Comparison of ENCODE assay signal across 25 mouse cellular contexts in the genomic region with DNA sequence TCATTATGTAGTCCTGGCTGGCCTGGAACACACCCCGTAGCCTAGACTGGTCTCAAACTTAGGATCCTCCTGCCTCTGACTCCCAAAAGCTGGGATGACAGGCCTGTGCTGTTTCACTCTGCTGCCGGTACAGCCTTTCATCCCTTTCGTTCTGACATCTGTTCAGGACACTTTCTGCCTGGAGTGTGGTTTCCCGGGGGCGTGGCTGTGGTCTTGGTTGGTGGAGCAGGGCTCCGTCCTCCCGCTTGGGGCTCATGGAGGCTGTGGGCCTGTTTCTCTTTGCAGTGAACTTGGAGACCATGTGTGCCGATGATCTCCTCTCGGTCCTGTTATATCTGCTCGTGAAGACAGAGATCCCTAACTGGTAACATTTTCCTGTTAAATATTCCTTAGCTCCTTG. TPM values are rescaled to one million over a fixed set of nuclear protein-coding genes. Genes with fewer than 3 reads are reported as not detected.
A peak's percentile ranks its signal among the peaks of the same experiment; 100 is the strongest.
DNase-seq lines count a peak whose midpoint lies in the region; ATAC-seq lines count a peak whose summit lies in the region.
"Had no signal": no experiment of that assay in that cellular context is flagged by ENCODE, and none has a peak within 500 bp of the region (broad histone marks: within the 10 kb centered on the region; RNA-seq: fewer than 3 reads in every experiment).

No protein-coding gene starts in this region.

- no peaks in the 10 kb centered on the region for H3K9me3 ChIP-seq in embryonic facial prominence, embryonic 14.5 days (ENCODE audit: control insufficient read depth, low read length)
- H3K9me3 ChIP-seq in embryonic facial prominence, embryonic 10.5 days, result peaks cover 3% of the 10 kb centered on the region; the same call in 1 of the 2 replicates
- no peaks in the 10 kb centered on the region for H3K9me3 ChIP-seq in hindbrain, embryonic 12.5 days (replicated peaks)
- H3K9me3 ChIP-seq: embryonic facial prominence, embryonic 12.5 days; forebrain, embryonic 12.5 days; forebrain, embryonic 15.5 days; hindbrain, embryonic 13.5 days had no signal

- no peak for ATAC-seq in embryonic facial prominence, embryonic 14.5 days (ENCODE audit: low read depth)
- ATAC-seq in granulocyte monocyte progenitor cell, adult 5-6 weeks (replicated peaks; ENCODE audit: poor library complexity, severe bottlenecking), result peak; percentile 84
- 0 out of 2 replicates have a peak, but pooled peaks have one; percentile 24 for ATAC-seq in megakaryocyte-erythroid progenitor cell, adult 5-6 weeks (replicated peaks; ENCODE audit: low FRiP score, low TSS enrichment, poor library complexity, severe bottlenecking)
- ATAC-seq in hindbrain, embryonic 12.5 days (ENCODE audit: low FRiP score), result no peak
- ATAC-seq: forebrain, embryonic 15.5 days; hindbrain, embryonic 16.5 days had no signal

- no peaks in the 10 kb centered on the region for H3K27me3 ChIP-seq in embryonic facial prominence, embryonic 14.5 days (replicated peaks; ENCODE audit: control insufficient read depth, insufficient read depth, low read length)
- H3K27me3 ChIP-seq in embryonic facial prominence, embryonic 10.5 days (replicated peaks; ENCODE audit: low read depth, poor library complexity, severe bottlenecking), result no peaks in the 10 kb centered on the region
- H3K27me3 ChIP-seq in hindbrain, embryonic 12.5 days, result no peaks in the 10 kb centered on the region
- H3K27me3 ChIP-seq: embryonic facial prominence, embryonic 12.5 days; forebrain, embryonic 12.5 days; forebrain, embryonic 15.5 days; hindbrain, embryonic 13.5 days had no signal

- no peak overlapping the region for H3K4me2 ChIP-seq in embryonic facial prominence, embryonic 14.5 days (ENCODE audit: low read depth, low read length)
- H3K4me2 ChIP-seq in hindbrain, embryonic 12.5 days (replicated peaks), result no peak overlapping the region
- H3K4me2 ChIP-seq: embryonic facial prominence, embryonic 12.5 days; forebrain, embryonic 12.5 days; forebrain, embryonic 15.5 days; heart, embryonic 11.5 days; hindbrain, embryonic 13.5 days had no signal

- H3K4me3 ChIP-seq in embryonic facial prominence, embryonic 14.5 days (ENCODE audit: low read depth, low read length), result no peak overlapping the region
- H3K4me3 ChIP-seq in embryonic facial prominence, embryonic 10.5 days, result no peak overlapping the region
- H3K4me3 ChIP-seq in hindbrain, embryonic 12.5 days, result no peak overlapping the region
- H3K4me3 ChIP-seq: embryonic facial prominence, embryonic 12.5 days; erythroblast, embryonic 14.5 days; forebrain, embryonic 12.5 days; forebrain, embryonic 15.5 days; hindbrain, embryonic 13.5 days had no signal

- no peak overlapping the region for H3K27ac ChIP-seq in embryonic facial prominence, embryonic 14.5 days (replicated peaks; ENCODE audit: low read depth, low read length)
- H3K27ac ChIP-seq in embryonic facial prominence, embryonic 10.5 days (replicated peaks), result no peak overlapping the region
- no peak overlapping the region for H3K27ac ChIP-seq in hindbrain, embryonic 12.5 days
- H3K27ac ChIP-seq: embryonic facial prominence, embryonic 12.5 days; forebrain, embryonic 12.5 days; forebrain, embryonic 15.5 days; hindbrain, embryonic 13.5 days had no signal

- peaks cover 88% of the 10 kb centered on the region for H3K36me3 ChIP-seq in embryonic facial prominence, embryonic 14.5 days (ENCODE audit: control insufficient read depth, insufficient read depth, low read length)
- peaks cover 93% of the 10 kb centered on the region for H3K36me3 ChIP-seq in embryonic facial prominence, embryonic 10.5 days (replicated peaks)
- peaks cover 67% of the 10 kb centered on the region for H3K36me3 ChIP-seq in hindbrain, embryonic 12.5 days

- H3K9ac ChIP-seq in embryonic facial prominence, embryonic 14.5 days (ENCODE audit: low read depth, low read length), result no peak overlapping the region
- H3K9ac ChIP-seq in hindbrain, embryonic 12.5 days, result no peak overlapping the region
- H3K9ac ChIP-seq: embryonic facial prominence, embryonic 12.5 days; forebrain, embryonic 12.5 days; forebrain, embryonic 15.5 days; hindbrain, embryonic 13.5 days had no signal

- no peaks in the 10 kb centered on the region for H3K4me1 ChIP-seq in embryonic facial prominence, embryonic 14.5 days (ENCODE audit: control insufficient read depth, insufficient read depth, low read length)
- no peaks in the 10 kb centered on the region for H3K4me1 ChIP-seq in embryonic facial prominence, embryonic 10.5 days
- no peaks in the 10 kb centered on the region for H3K4me1 ChIP-seq in hindbrain, embryonic 12.5 days
- H3K4me1 ChIP-seq: embryonic facial prominence, embryonic 12.5 days; forebrain, embryonic 12.5 days; forebrain, embryonic 15.5 days; hindbrain, embryonic 13.5 days had no signal

- DNase-seq in embryonic facial prominence, embryonic 14.5 days (ENCODE audit: low spot score), result peak; percentile 16
- no peak for DNase-seq in embryonic facial prominence, embryonic 10.5 days (ENCODE audit: low spot score)
- peak; percentile 71 for DNase-seq in 416B (ENCODE audit: low read depth)
- no peak for DNase-seq in kidney, postnatal 25 days
- DNase-seq: adrenal gland, adult 2 months; adrenal gland, postnatal 14 days; B cell, adult 2 months; cerebellum, adult 11 months; cerebellum, adult 2 months; cerebellum, adult 9-11 months; cerebellum, postnatal 25 days; gastrocnemius, postnatal 10 days; gastrocnemius, postnatal 36 days; heart, adult 11 months had no signal

- 82% methylated on average over 10 of the region's 10 CpGs for WGBS in embryonic facial prominence, embryonic 14.5 days
- 94% methylated on average over 10 of the region's 10 CpGs for WGBS in embryonic facial prominence, embryonic 10.5 days
- WGBS in hindbrain, embryonic 12.5 days, result 88% methylated on average over 10 of the region's 10 CpGs

RNA-seq across cellular contexts. Expression of a gene that starts 20.8 kb away (rescaled TPM):
- polyA plus RNA-seq in embryonic facial prominence, embryonic 14.5 days (2014; fragmentation: Nextera tagmentation; extraction: Ambion mirVana), result 42.0 and 46.3 TPM in 2 replicates
- 44.1 TPM in 2 replicates for polyA plus RNA-seq in embryonic facial prominence, embryonic 10.5 days (2016; fragmentation: Nextera tagmentation; extraction: Ambion mirVana)
- total RNA-seq in granulocyte monocyte progenitor cell, adult 5-6 weeks (2014; fragmentation: Nextera tagmentation), result 40.4 and 66.7 TPM in 2 replicates
- total RNA-seq in granulocyte monocyte progenitor cell, adult 5-6 weeks (2017), result 40.0 and 49.7 TPM in 2 replicates
- 56.5 and 74.1 TPM in 2 replicates for total RNA-seq in megakaryocyte-erythroid progenitor cell, adult 5-6 weeks (2014; fragmentation: Nextera tagmentation)
- 45.4 and 57.9 TPM in 2 replicates for total RNA-seq in megakaryocyte-erythroid progenitor cell, adult 5-6 weeks (2017)
- polyA plus RNA-seq in hindbrain, embryonic 12.5 days (2016; fragmentation: Nextera tagmentation; extraction: Ambion mirVana), result 30.3 and 32.1 TPM in 2 replicates

RNA-seq across cellular contexts. Expression of a gene that starts 21.4 kb away (rescaled TPM):
- 0.17 and 0.22 TPM in 2 replicates for polyA plus RNA-seq in embryonic facial prominence, embryonic 14.5 days (2014; fragmentation: Nextera tagmentation; extraction: Ambion mirVana)
- polyA plus RNA-seq in embryonic facial prominence, embryonic 10.5 days (2016; fragmentation: Nextera tagmentation; extraction: Ambion mirVana), result 0.24 and 0.28 TPM in 2 replicates
- 0.30 and 1.2 TPM in 2 replicates for total RNA-seq in granulocyte monocyte progenitor cell, adult 5-6 weeks (2014; fragmentation: Nextera tagmentation)
- total RNA-seq in granulocyte monocyte progenitor cell, adult 5-6 weeks (2017), result 0.36 and 0.65 TPM in 2 replicates
- total RNA-seq in megakaryocyte-erythroid progenitor cell, adult 5-6 weeks (2014; fragmentation: Nextera tagmentation), result 4.6 and 5.6 TPM in 2 replicates
- total RNA-seq in megakaryocyte-erythroid progenitor cell, adult 5-6 weeks (2017), result 3.1 and 4.0 TPM in 2 replicates
- 0.12 and 0.16 TPM in 2 replicates for polyA plus RNA-seq in hindbrain, embryonic 12.5 days (2016; fragmentation: Nextera tagmentation; extraction: Ambion mirVana)
- total RNA-seq: heart, adult 8-10 months had no signal
- polyA plus RNA-seq: erythroblast, embryonic 14.5 days had no signal

RNA-seq across cellular contexts. Expression of a gene that starts 40.5 kb away (rescaled TPM):
- polyA plus RNA-seq in embryonic facial prominence, embryonic 14.5 days (2014; fragmentation: Nextera tagmentation; extraction: Ambion mirVana), result 272 and 275 TPM in 2 replicates
- 313 and 320 TPM in 2 replicates for polyA plus RNA-seq in embryonic facial prominence, embryonic 10.5 days (2016; fragmentation: Nextera tagmentation; extraction: Ambion mirVana)
- total RNA-seq in granulocyte monocyte progenitor cell, adult 5-6 weeks (2014; fragmentation: Nextera tagmentation), result 133 and 145 TPM in 2 replicates
- total RNA-seq in granulocyte monocyte progenitor cell, adult 5-6 weeks (2017), result 94.4 and 114 TPM in 2 replicates
- total RNA-seq in megakaryocyte-erythroid progenitor cell, adult 5-6 weeks (2014; fragmentation: Nextera tagmentation), result 208 and 214 TPM in 2 replicates
- total RNA-seq in megakaryocyte-erythroid progenitor cell, adult 5-6 weeks (2017), result 145 and 165 TPM in 2 replicates
- polyA plus RNA-seq in hindbrain, embryonic 12.5 days (2016; fragmentation: Nextera tagmentation; extraction: Ambion mirVana), result 257 and 263 TPM in 2 replicates

RNA-seq across cellular contexts. Expression of a gene that starts 50.7 kb away (rescaled TPM):
- 57.3 and 59.0 TPM in 2 replicates for polyA plus RNA-seq in embryonic facial prominence, embryonic 14.5 days (2014; fragmentation: Nextera tagmentation; extraction: Ambion mirVana)
- polyA plus RNA-seq in embryonic facial prominence, embryonic 10.5 days (2016; fragmentation: Nextera tagmentation; extraction: Ambion mirVana), result 42.0 and 42.2 TPM in 2 replicates
- total RNA-seq in granulocyte monocyte progenitor cell, adult 5-6 weeks (2014; fragmentation: Nextera tagmentation), result 98.2 and 110 TPM in 2 replicates
- 44.6 and 52.5 TPM in 2 replicates for total RNA-seq in granulocyte monocyte progenitor cell, adult 5-6 weeks (2017)
- 116 and 170 TPM in 2 replicates for total RNA-seq in megakaryocyte-erythroid progenitor cell, adult 5-6 weeks (2014; fragmentation: Nextera tagmentation)
- total RNA-seq in megakaryocyte-erythroid progenitor cell, adult 5-6 weeks (2017), result 55.2 and 71.9 TPM in 2 replicates
- polyA plus RNA-seq in hindbrain, embryonic 12.5 days (2016; fragmentation: Nextera tagmentation; extraction: Ambion mirVana), result 41.0 and 43.9 TPM in 2 replicates

Comparison
In these comparisons a context has a peak if more than half of its experiments do, and no peak if none do; other contexts are left out.
1. DNase-seq: peak in embryonic facial prominence, embryonic 14.5 days (single experiment) and 416B (single experiment); none in embryonic facial prominence, embryonic 10.5 days (single experiment) and kidney, postnatal 25 days (0 of 2).
2. ATAC-seq: peak in granulocyte monocyte progenitor cell, adult 5-6 weeks (single experiment) and megakaryocyte-erythroid progenitor cell, adult 5-6 weeks (single experiment); none in embryonic facial prominence, embryonic 14.5 days (single experiment) and hindbrain, embryonic 12.5 days (single experiment).